Mouse (Mus musculus): ENCODE data around the gene Txndc5. TPM values are rescaled to one million over a fixed set of nuclear protein-coding genes. Genes with fewer than 3 reads are reported as not detected.

Txndc5 gene
- polyA plus RNA-seq, 1 experiment: 49.4 TPM

GRCm38 (mm10) chr13:38506936-38507335 is 21.7 kb downstream of the Txndc5 start:
- TF ChIP-seq POLR2A (IDR thresholded peaks at IDR 0.05; ENCODE audit: control insufficient read depth, extremely low read depth, insufficient read depth, low read length, poor library complexity) (no peak), CTCF (IDR thresholded peaks at IDR 0.05; ENCODE audit: borderline replicate concordance, control insufficient read depth, extremely low read depth, insufficient read depth, low read length, poor library complexity) (no peak)
- peaks cover 40% of the 10 kb centered on the region for H3K36me3 ChIP-seq (ENCODE audit: control insufficient read depth, insufficient read depth, low read length)
- DNase-seq: no peak
- H3K4me1 ChIP-seq (replicated peaks; ENCODE audit: control insufficient read depth, insufficient read depth, low read length): no peaks in the 10 kb centered on the region
- H3K4me3 ChIP-seq (ENCODE audit: control insufficient read depth, insufficient read depth, low read length): no peak overlapping the region
- no peak overlapping the region for H3K27ac ChIP-seq (ENCODE audit: control insufficient read depth, insufficient read depth, low read length)
- WGBS: 97% methylated on average over 10 of the region's 10 CpGs
- H3K27me3 ChIP-seq (ENCODE audit: control insufficient read depth, insufficient read depth, low read length): no peaks in the 10 kb centered on the region

GRCm38 (mm10) chr13:38506320-38506719 is 22.3 kb downstream of the Txndc5 start:
- TF ChIP-seq POLR2A (IDR thresholded peaks at IDR 0.05; ENCODE audit: control insufficient read depth, extremely low read depth, insufficient read depth, low read length, poor library complexity) (no peak), CTCF (IDR thresholded peaks at IDR 0.05; ENCODE audit: borderline replicate concordance, control insufficient read depth, extremely low read depth, insufficient read depth, low read length, poor library complexity) (no peak)
- Histone ChIP-seq H3K4me1 (replicated peaks; ENCODE audit: control insufficient read depth, insufficient read depth, low read length) (no peaks in the 10 kb centered on the region), H3K36me3 (ENCODE audit: control insufficient read depth, insufficient read depth, low read length) (peaks cover 46% of the 10 kb centered on the region), H3K4me3 (ENCODE audit: control insufficient read depth, insufficient read depth, low read length) (no peak overlapping the region), H3K27me3 (ENCODE audit: control insufficient read depth, insufficient read depth, low read length) (no peaks in the 10 kb centered on the region), H3K27ac (ENCODE audit: control insufficient read depth, insufficient read depth, low read length) (no peak overlapping the region)
- DNase-seq: no peak
- WGBS: 97% methylated on average over 8 of the region's 8 CpGs

GRCm38 (mm10) chr13:38503137-38503849 is 25.3 kb downstream of the Txndc5 start:
- TF ChIP-seq CTCF (IDR thresholded peaks at IDR 0.05; ENCODE audit: borderline replicate concordance, control insufficient read depth, extremely low read depth, insufficient read depth, low read length, poor library complexity) (no peak), POLR2A (IDR thresholded peaks at IDR 0.05; ENCODE audit: control insufficient read depth, extremely low read depth, insufficient read depth, low read length, poor library complexity) (no peak)
- Histone ChIP-seq H3K27me3 (ENCODE audit: control insufficient read depth, insufficient read depth, low read length) (no peaks in the 10 kb centered on the region), H3K4me3 (ENCODE audit: control insufficient read depth, insufficient read depth, low read length) (no peak overlapping the region), H3K36me3 (ENCODE audit: control insufficient read depth, insufficient read depth, low read length) (peaks cover 47% of the 10 kb centered on the region), H3K27ac (ENCODE audit: control insufficient read depth, insufficient read depth, low read length) (no peak overlapping the region), H3K4me1 (replicated peaks; ENCODE audit: control insufficient read depth, insufficient read depth, low read length) (no peaks in the 10 kb centered on the region)
- 77% methylated on average over 14 of the region's 14 CpGs for WGBS
- no peak for DNase-seq

DNA sequence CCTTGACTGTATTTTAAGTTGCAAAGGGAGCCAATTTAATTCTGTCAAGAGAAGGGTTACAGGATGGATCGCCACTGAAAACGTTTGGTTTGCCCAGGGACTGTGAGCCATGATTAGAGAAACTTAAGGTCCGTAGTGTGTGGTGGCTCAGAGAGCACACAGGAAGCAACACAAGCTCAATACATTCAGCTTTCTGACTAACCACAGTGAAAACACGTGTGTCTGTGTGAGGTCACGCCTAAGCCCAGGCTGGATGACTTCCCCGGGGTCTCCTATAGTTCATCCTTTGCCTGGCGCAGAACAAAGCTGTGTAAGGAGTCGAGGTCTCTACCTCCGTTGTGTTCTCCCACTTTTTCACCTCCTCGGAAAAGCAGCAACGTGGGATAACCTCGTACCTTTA is 27.3 kb downstream of the Txndc5 start:
- 90% methylated on average over 12 of the region's 12 CpGs for WGBS
- Histone ChIP-seq H3K36me3 (ENCODE audit: control insufficient read depth, insufficient read depth, low read length) (peaks cover 38% of the 10 kb centered on the region), H3K27ac (ENCODE audit: control insufficient read depth, insufficient read depth, low read length) (no peak overlapping the region), H3K27me3 (ENCODE audit: control insufficient read depth, insufficient read depth, low read length) (no peaks in the 10 kb centered on the region), H3K4me3 (ENCODE audit: control insufficient read depth, insufficient read depth, low read length) (no peak overlapping the region), H3K4me1 (replicated peaks; ENCODE audit: control insufficient read depth, insufficient read depth, low read length) (no peaks in the 10 kb centered on the region)
- DNase-seq: no peak
- TF ChIP-seq POLR2A (IDR thresholded peaks at IDR 0.05; ENCODE audit: control insufficient read depth, extremely low read depth, insufficient read depth, low read length, poor library complexity): no peak
- TF ChIP-seq CTCF (IDR thresholded peaks at IDR 0.05; ENCODE audit: borderline replicate concordance, control insufficient read depth, extremely low read depth, insufficient read depth, low read length, poor library complexity): no peak

GRCm38 (mm10) chr13:38496715-38497114 is 31.9 kb downstream of the Txndc5 start:
- H3K4me1 ChIP-seq (replicated peaks; ENCODE audit: control insufficient read depth, insufficient read depth, low read length): no peaks in the 10 kb centered on the region
- peaks cover 11% of the 10 kb centered on the region for H3K36me3 ChIP-seq (ENCODE audit: control insufficient read depth, insufficient read depth, low read length)
- H3K4me3 ChIP-seq (ENCODE audit: control insufficient read depth, insufficient read depth, low read length): no peak overlapping the region
- WGBS: 79% methylated on average over 3 of the region's 3 CpGs
- DNase-seq: no peak
- H3K27me3 ChIP-seq (ENCODE audit: control insufficient read depth, insufficient read depth, low read length): no peaks in the 10 kb centered on the region
- TF ChIP-seq POLR2A (IDR thresholded peaks at IDR 0.05; ENCODE audit: control insufficient read depth, extremely low read depth, insufficient read depth, low read length, poor library complexity) (no peak), CTCF (IDR thresholded peaks at IDR 0.05; ENCODE audit: borderline replicate concordance, control insufficient read depth, extremely low read depth, insufficient read depth, low read length, poor library complexity) (no peak)
- no peak overlapping the region for H3K27ac ChIP-seq (ENCODE audit: control insufficient read depth, insufficient read depth, low read length)

DNA sequence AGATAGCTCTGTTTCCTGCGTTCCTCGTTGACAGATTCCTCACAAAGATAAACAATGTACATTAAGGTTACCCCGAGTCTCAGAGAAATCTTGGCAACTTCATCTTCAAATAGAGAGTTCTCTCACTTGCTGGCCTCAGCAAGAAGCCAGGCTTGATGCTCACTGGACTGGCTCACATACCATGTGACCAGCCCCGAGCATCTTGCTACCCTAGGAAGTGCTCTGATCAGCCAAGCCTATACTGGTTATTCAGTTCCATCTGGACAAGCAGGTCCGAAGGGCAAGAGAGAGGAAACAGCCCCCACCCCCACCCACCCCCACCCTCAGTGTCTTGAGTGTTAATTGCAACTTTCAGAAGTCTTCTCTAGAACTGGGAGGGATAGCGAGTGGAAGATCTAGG is 41.9 kb downstream of the Txndc5 start:
- H3K27ac ChIP-seq (ENCODE audit: control insufficient read depth, insufficient read depth, low read length): no peak overlapping the region
- no peaks in the 10 kb centered on the region for H3K4me1 ChIP-seq (replicated peaks; ENCODE audit: control insufficient read depth, insufficient read depth, low read length)
- H3K4me3 ChIP-seq (ENCODE audit: control insufficient read depth, insufficient read depth, low read length): no peak overlapping the region
- TF ChIP-seq POLR2A (IDR thresholded peaks at IDR 0.05; ENCODE audit: control insufficient read depth, extremely low read depth, insufficient read depth, low read length, poor library complexity) (no peak), CTCF (IDR thresholded peaks at IDR 0.05; ENCODE audit: borderline replicate concordance, control insufficient read depth, extremely low read depth, insufficient read depth, low read length, poor library complexity) (no peak)
- no peak for DNase-seq
- H3K27me3 ChIP-seq (ENCODE audit: control insufficient read depth, insufficient read depth, low read length): no peaks in the 10 kb centered on the region
- 84% methylated on average over 6 of the region's 6 CpGs for WGBS
- no peaks in the 10 kb centered on the region for H3K36me3 ChIP-seq (ENCODE audit: control insufficient read depth, insufficient read depth, low read length)

Measured in thymus, adult 2 months (tissue).